Mouse (Mus musculus) ES-Bruce4 (cell line): ENCODE results near the gene Plcb1.

Experiments
- CTCF ChIP-seq: IDR thresholded peaks from one replicate; pipeline ENCODE4 v1.8.1; 2011; ENCODE audit warnings: low read depth, low read length
- EP300 ChIP-seq: IDR thresholded peaks from 2 replicates; pipeline ENCODE4 v1.6.1; 2011; ENCODE audit warnings: low read depth, low read length; ENCODE audit not compliant: insufficient read depth

- no peak for TF ChIP-seq EP300
- no peak for TF ChIP-seq CTCF
Measured at GRCm38 (mm10) chr2:135315980-135316379, 530.1 kb downstream of the Plcb1 start.
